Mouse (Mus musculus) kidney, adult 2 months (tissue): Measurements from ENCODE around the gene Ano6.

ENCODE experiments used
- CTCF ChIP-seq: fragments of 200-500 bp; conservative IDR thresholded peaks from 2 replicates; pipeline ENCODE4 v1.5.1; 2011; ENCODE audit warnings: low read depth, mild to moderate bottlenecking, control low read depth, low read length, moderate library complexity, mixed read lengths; ENCODE audit not compliant: insufficient read depth, insufficient read length
- POLR2A ChIP-seq: fragments of 200-500 bp; IDR thresholded peaks from one replicate; pipeline ENCODE4 v1.6.1; 2011; ENCODE audit warnings: low read depth, low read length, control low read depth

DNA sequence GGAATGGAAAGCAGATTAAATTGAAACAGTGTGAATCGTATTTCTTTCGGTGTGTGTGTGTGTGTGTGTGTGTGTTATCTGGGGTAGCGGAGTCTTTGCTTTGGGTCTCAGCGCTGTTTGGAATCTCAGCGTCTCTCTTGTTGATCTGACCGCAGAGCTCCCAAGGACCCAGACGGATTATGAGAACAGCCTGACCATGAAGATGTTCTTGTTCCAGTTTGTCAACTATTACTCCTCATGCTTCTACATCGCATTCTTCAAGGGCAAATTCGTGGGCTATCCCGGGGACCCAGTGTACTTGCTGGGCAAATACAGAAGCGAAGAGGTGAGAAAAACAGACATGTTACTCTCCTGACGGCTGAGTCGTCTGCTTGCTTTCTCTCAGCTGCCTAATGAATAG lies 158.7 kb downstream of the Ano6 start:
- TF ChIP-seq POLR2A (no peak), CTCF (no peak)
